Mouse (Mus musculus): ENCODE data around the gene Zfp131. TPM values are rescaled to one million over a fixed set of nuclear protein-coding genes. Genes with fewer than 3 reads are reported as not detected.

The Zfp131 gene
- total RNA-seq, 2 experiments from 2014 or later, result 20.7 to 27.6 TPM

GRCm38 (mm10) chr13:119755681-119756471 is 34.8 kb downstream of the Zfp131 start, which contains the start of gene Nim1k:
Nim1k (minus strand) TSS chr13:119755882.
- DNase-seq (ENCODE audit: low spot score in 2 of 2), result peak; percentile 60 to 82

- no peak for DNase-seq (ENCODE audit: low spot score in 2 of 2)
Measured at GRCm38 (mm10) chr13:119755141-119755547, 35.5 kb downstream of the Zfp131 start.

- no peak for DNase-seq (ENCODE audit: low spot score in 2 of 2)
Measured at GRCm38 (mm10) chr13:119754635-119755020, 36.1 kb downstream of the Zfp131 start.

- DNase-seq (ENCODE audit: low spot score in 2 of 2), result no peak
Measured at GRCm38 (mm10) chr13:119753859-119754634, 36.6 kb downstream of the Zfp131 start.

DNA sequence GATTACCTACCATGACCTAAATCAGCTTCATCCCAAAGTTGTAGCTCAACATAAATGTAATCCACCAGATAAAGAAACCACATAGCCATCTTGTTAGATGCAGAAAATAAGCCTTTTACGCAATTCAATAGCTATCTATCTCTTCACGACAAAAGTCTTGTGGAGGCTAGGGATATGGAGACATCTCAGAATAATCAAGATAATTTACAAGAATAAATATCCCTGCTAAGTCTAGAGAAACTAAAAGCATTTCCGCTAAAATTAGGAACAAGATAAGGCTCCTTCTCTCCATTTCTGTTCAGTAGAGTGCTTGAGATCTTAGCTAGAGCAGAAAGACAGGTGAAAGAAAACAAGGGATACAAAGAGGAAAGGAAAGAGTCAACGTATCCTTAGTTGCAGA is 43.8 kb downstream of the Zfp131 start:
- DNase-seq (ENCODE audit: low spot score in 2 of 2), result no peak

DNA sequence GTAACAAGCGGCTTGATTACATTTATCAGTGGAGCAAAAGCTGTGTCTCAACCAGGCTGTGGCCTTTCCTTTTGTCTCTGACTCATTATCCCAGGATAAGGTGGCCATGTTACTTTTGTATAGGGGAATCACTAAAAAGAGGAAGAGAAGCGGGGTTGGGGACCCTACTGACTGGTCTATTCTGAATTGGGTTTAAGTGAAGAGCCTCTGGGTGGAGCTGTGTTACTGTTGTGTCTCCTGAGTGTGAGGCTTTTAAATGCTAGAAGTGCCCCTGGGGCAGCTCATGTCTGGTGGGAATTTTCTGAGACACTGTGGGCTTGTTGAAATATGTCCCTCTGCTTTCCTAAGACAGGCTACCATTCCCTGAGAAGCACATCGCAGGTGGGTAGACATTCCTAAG is 47.2 kb downstream of the Zfp131 start:
- no peak for DNase-seq (ENCODE audit: low spot score in 2 of 2)

- DNase-seq (ENCODE audit: low spot score in 2 of 2), result no peak
Measured at GRCm38 (mm10) chr13:119742711-119743415, 47.8 kb downstream of the Zfp131 start.

DNA sequence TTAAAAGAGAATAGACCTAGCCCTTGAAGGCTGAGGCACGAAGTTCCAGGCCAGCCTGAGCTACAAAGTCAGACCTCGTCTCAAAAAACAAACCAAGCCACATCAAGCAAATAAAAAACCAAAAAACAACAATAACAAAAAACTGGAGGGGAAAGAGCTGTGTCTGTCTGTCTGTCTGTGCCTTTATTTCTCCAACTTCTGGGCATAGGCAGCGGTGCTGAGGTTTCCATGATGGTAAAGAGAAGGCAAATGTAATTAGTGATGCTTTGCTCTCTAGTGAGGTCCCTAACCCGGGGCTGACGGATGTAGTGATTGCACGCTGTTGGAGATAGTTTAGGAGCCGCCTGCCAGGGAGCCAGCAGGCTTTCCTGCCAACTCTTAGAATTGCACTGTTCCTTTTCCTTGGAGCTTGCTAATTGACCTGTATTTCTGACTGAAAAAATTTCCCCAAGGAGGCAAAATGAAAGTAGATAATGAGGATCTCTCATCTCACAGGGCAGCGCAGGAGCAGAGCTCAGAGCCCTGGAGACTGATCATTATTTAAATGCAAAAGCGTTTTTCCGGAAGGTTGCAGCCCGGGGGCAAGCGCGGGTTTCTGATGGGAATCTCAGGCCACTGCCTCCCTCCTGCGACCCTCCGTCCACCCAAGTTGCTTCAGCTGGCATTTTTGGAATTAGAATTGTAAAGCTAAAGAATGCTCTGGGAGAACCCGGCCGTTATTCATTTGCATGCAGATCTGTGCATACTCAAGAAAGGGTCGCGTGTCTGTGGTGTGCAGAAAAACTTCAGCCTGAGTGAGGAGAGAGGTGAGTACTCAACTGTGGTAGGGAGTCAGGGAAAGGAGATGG is 49.1 kb downstream of the Zfp131 start:
- no peak for DNase-seq (ENCODE audit: low spot score in 2 of 2)

DNA sequence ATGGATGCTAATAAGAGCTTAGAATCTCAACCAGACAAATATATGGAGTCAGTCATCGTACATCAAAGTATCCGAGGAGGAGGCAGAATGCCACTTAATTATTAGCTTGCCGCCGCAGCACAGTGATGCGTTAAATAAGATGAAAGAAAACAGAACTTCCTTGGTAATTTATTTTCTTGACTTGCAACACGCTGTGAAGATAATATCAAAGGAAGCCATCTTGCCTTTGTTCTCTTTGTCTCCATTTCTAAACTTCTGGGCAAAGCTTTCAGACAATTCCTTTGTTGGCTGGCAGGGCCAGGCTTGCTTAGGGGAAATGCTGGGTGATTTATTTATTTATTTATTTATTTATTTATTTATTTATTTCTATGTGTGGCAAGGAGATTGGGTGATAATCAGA is 59.2 kb downstream of the Zfp131 start:
- no peak for DNase-seq (ENCODE audit: low spot score in 2 of 2)

- DNase-seq (ENCODE audit: low spot score in 2 of 2), result no peak
Measured at GRCm38 (mm10) chr13:119729406-119729805, 61.3 kb downstream of the Zfp131 start.

- DNase-seq (ENCODE audit: low spot score in 2 of 2), result peak in 1 of 2 experiments; percentile 26
Measured at GRCm38 (mm10) chr13:119727608-119728387, 62.9 kb downstream of the Zfp131 start.

DNA sequence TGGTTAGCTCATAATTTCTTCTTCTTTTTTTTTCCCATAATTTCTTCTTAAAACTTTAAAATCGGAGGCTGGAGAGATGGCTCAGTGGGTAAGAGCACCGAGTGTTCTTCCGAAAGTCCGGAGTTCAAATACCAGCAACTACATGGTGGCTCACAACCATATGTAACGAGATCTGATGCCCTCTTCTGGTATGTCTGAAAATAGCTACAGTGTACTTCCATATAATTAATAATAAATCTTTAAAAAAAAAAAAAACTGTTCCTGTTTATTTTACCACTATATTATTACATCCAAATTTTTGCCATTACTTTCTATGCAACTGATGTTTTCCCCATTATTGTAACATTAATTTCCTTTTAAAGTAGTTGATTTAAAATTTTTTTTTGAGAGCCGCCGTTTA is 66.1 kb downstream of the Zfp131 start:
- DNase-seq (ENCODE audit: low spot score in 2 of 2), result no peak

GRCm38 (mm10) chr13:119723368-119723767 is 67.3 kb downstream of the Zfp131 start:
- DNase-seq (ENCODE audit: low spot score in 2 of 2), result no peak

- DNase-seq (ENCODE audit: low spot score in 2 of 2), result no peak
Measured at GRCm38 (mm10) chr13:119722447-119722846, 68.2 kb downstream of the Zfp131 start.

- DNase-seq (ENCODE audit: low spot score in 2 of 2), result no peak
Measured at GRCm38 (mm10) chr13:119716105-119716504, 74.6 kb downstream of the Zfp131 start.

Other genes with a start within 250 kb of the Zfp131 start
- gene Ccl28, start 167.1 kb downstream of the Zfp131 start, total RNA-seq (2021), result under 1 TPM; 0.10 to 0.31 TPM
- 10 to 100 TPM; 80.8 to 92.4 TPM for gene Hmgcs1, start 100.5 kb downstream of the Zfp131 start, total RNA-seq (2021)
- gene Nim1k, start 35.0 kb downstream of the Zfp131 start, total RNA-seq (2021), result 1 to 10 TPM; 1.9 to 2.0 TPM
- not detected for gene AF067063, start 39.3 kb upstream of the Zfp131 start, total RNA-seq (2021)
- not detected for gene D13Ertd608e, start 45.1 kb upstream of the Zfp131 start, total RNA-seq (2021)
- not detected for gene Tcstv1, start 103.9 kb upstream of the Zfp131 start, total RNA-seq (2021)
- not detected for gene Gm21761, start 138.4 kb upstream of the Zfp131 start, total RNA-seq (2021)
- gene B020031M17Rik, start 159.9 kb upstream of the Zfp131 start, total RNA-seq (2021), result not detected
- gene Gm36079, start 236.1 kb upstream of the Zfp131 start, total RNA-seq (2021), result not detected

Data from gastrocnemius, postnatal 4 days (tissue).